Mouse (Mus musculus) neural tube, embryonic 13.5 days (tissue): ENCODE results near the gene Olfr315. TPM values are rescaled to one million over a fixed set of nuclear protein-coding genes. Genes with fewer than 3 reads are reported as not detected.
"Not testable (repeated sequence)": the region's sequence is repeated elsewhere in the genome, so short reads cannot be mapped to it uniquely, and the experiment has no call there.

Source experiments
- ATAC-seq: fragments of 200-750 bp; cut with Nextera tagmentation; 2 replicates; pipeline ENCODE4 v1.8.0; 2017; ENCODE audit warnings: low read depth, mild to moderate bottlenecking, moderate TSS enrichment, moderate library complexity
- H3K27ac ChIP-seq: fragments of 300-500 bp; sonication (generic); replicated peaks from 2 replicates; pipeline ENCODE4 v1.5.1; 2015; ENCODE audit warnings: moderate library complexity, mild to moderate bottlenecking, inconsistent platforms
- H3K27me3 ChIP-seq: fragments of 300-500 bp; sonication (generic); 2 replicates; pipeline ENCODE4 v1.6.1; 2015; ENCODE audit warnings: mild to moderate bottlenecking, inconsistent platforms
- H3K36me3 ChIP-seq: fragments of 300-500 bp; sonication (generic); 2 replicates; pipeline ENCODE4 v1.6.1; 2015; ENCODE audit warnings: mild to moderate bottlenecking, inconsistent platforms
- H3K4me1 ChIP-seq: fragments of 300-500 bp; sonication (generic); replicated peaks from 2 replicates; pipeline ENCODE4 v1.6.1; 2015; ENCODE audit warnings: inconsistent platforms
- H3K4me2 ChIP-seq: fragments of 300-500 bp; sonication (generic); 2 replicates; pipeline ENCODE4 v1.6.1; 2015; ENCODE audit warnings: inconsistent platforms, mild to moderate bottlenecking, moderate library complexity
- H3K4me3 ChIP-seq: fragments of 300-500 bp; sonication (generic); 2 replicates; pipeline ENCODE4 v1.5.1; 2015; ENCODE audit warnings: mild to moderate bottlenecking, inconsistent platforms
- H3K9ac ChIP-seq: fragments of 300-500 bp; sonication (generic); 2 replicates; pipeline ENCODE4 v1.6.1; 2015; ENCODE audit warnings: moderate library complexity, mild to moderate bottlenecking, inconsistent platforms
- H3K9me3 ChIP-seq: fragments of 300-500 bp; sonication (generic); 2 replicates; pipeline ENCODE4 v1.6.1; 2016; ENCODE audit warnings: inconsistent platforms
- WGBS: fragments of 180-500 bp; shearing (Covaris S2); methylation state at CpG from one replicate; pipeline ENCODE4 v1.1.7; 2015; 5-methylcytosine and 5-hydroxymethylcytosine counted together
- polyA plus RNA-seq: library from polyadenylated mRNA; unstranded; fragments of >200 nt; fragmentation: Nextera tagmentation; extraction: Ambion mirVana; gene quantifications from 2 replicates; pipeline ENCODE4 v1.2.1, GENCODE M21; 2015

Olfr315 gene
- polyA plus RNA-seq, result not detected in 2 replicates

DNA sequence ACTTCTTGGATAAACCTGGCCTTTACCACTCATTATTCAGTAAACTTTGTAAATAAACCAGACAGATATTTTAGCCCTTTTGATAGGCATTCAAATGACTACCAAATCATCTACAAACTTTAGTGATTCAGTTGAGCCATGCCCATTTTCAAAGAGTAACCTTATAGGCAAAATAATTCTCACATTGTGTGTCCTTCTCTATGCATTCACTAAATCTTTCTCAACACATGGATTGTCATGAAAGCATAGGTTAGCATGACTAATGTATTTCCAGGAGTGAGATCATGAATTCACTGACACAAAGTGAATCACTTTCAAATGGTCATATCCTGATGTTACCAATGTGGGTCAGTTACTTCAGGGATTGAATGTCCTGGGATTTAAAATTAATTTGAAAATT lies at the start of gene Olfr315:
Gene Olfr315, plus strand, starts transcription at position 301 of the 400 bp plus-strand sequence.
- Histone ChIP-seq H3K27ac (no peak within 1 kb of the TSS), H3K9me3 (no peaks in the 10 kb centered on the region), H3K9ac (no peak within 1 kb of the TSS), H3K36me3 (no peaks in the 10 kb centered on the region), H3K4me1 (no peaks in the 10 kb centered on the region), H3K27me3 (no peaks in the 10 kb centered on the region), H3K4me3 (no peak within 1 kb of the TSS), H3K4me2 (no peak within 1 kb of the TSS)
- ATAC-seq, result no peak

DNA sequence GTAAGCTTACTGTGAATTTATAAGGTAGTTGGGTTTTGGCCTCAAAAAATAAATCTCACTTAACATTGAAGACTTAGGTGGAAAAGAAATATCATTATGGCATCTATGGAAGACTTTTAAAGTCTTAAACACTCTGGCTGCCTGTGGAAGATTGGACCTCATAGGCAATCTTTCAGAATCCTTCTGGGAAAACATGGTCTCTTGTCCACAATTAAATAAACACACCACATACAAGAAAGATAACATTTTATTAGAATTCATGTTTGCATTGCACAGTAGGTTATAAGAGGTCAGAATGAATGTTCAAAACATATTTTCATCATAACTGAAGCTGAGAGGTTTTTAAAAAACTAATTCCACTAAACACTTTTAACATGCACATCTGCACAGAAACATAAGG lies 49.1 kb upstream of the Olfr315 start, which contains the start of gene Olfr318:
Gene Olfr318, minus strand, starts transcription at position 101 of the 400 bp plus-strand sequence.
- Histone ChIP-seq H3K9ac (no peak within 1 kb of the TSS), H3K36me3 (no peaks in the 10 kb centered on the region), H3K27me3 (no peaks in the 10 kb centered on the region), H3K9me3 (no peaks in the 10 kb centered on the region), H3K4me2 (no peak within 1 kb of the TSS), H3K27ac (no peak within 1 kb of the TSS), H3K4me1 (no peaks in the 10 kb centered on the region), H3K4me3 (no peak within 1 kb of the TSS)
- no peak for ATAC-seq

DNA sequence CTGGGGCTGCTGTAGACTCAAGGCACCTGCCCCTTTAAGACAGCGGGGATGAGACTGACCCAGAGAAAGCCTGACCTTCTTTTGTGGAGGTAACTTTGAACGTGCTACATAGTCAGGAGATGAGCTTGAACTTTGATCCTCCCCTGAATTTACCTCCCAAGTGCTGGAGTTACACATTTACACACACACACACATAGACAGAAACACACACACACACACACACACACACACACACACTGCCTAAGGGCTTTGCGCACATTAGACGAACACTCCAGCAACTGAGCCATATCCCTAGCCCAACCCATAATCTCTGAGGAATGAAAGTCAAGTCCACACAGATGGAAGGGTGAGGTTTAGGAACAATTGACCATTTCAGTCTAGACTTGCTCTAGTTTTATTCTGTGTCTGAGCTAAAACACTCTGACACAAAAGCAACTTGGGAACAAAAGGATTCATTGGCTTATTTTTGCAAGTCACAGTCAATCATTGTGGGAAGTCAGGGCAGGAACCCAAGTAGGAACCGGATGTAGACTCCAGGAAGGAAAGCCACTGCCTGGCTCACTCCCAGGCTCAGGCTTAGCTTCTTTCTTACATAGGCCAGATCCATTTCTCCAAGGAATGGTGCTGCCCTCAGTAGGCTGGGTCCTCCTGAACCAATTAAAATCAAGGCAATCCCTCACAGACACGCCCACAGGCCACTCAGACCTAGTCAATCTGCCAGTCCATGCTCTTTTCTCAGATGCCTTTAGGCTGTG lies 44.9 kb upstream of the Olfr315 start:
- H3K9me3 ChIP-seq, H3K4me1 ChIP-seq, H3K36me3 ChIP-seq, H3K27ac ChIP-seq, ATAC-seq, H3K4me3 ChIP-seq, H3K27me3 ChIP-seq, H3K9ac ChIP-seq, H3K4me2 ChIP-seq: not testable (repeated sequence)
- WGBS, result 83% methylated on average over 6 of the region's 6 CpGs

DNA sequence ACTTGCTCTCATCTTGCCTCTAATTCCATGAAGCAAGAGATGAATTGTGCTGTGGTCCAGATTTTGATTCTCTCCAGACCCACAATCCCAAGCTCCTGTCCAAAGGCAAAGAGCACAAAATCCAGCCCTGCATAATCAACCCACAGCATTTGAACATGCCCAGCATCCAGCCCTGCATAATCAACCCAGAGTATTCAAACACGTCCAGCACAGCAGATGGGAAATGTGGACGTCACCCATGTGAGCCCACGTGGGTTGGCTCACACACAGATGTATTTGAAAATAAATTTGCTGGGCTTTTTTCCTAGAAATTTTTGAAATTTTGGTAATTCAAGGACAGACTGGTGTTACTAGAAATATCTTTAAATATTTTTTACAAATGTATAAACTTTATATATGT lies 39.6 kb upstream of the Olfr315 start:
- H3K27ac ChIP-seq, result no peak overlapping the region
- no peak; the same call in 1 of the 2 replicates for ATAC-seq
- no peak overlapping the region for H3K4me3 ChIP-seq
- H3K36me3 ChIP-seq, result no peaks in the 10 kb centered on the region
- 46% methylated on average over 3 of the region's 3 CpGs for WGBS
- H3K4me1 ChIP-seq, result no peaks in the 10 kb centered on the region
- no peak overlapping the region for H3K4me2 ChIP-seq
- no peaks in the 10 kb centered on the region for H3K27me3 ChIP-seq
- H3K9me3 ChIP-seq, result no peaks in the 10 kb centered on the region
- H3K9ac ChIP-seq, result no peak overlapping the region

DNA sequence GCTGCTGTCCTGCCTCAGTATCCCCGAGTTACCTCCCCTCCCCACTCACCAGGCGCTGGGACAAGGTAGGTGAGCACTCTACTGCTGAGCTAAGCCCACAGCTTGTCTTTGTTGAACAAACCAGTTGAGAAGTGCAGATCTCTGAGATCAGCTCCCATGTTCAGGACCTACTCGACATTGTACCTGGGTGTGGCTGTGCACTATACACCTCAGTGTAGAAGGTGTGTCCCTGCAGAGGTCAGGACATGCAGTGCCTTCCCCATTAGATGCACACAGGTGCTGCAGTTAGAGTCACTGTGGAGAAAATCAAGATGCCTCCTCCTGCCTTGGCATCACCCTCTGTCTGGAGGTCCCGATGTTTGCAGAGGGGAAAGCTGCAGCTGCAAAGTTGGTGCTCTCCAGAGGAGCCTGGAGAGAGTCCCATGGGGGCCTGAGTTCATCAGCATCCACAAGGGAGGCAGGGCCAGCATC lies 34.2 kb upstream of the Olfr315 start, which contains the start of gene Olfr317:
Gene Olfr317, minus strand, starts transcription at position 421 of the 471 bp plus-strand sequence.
- Histone ChIP-seq H3K4me3 (no peak within 1 kb of the TSS), H3K4me1 (no peaks in the 10 kb centered on the region), H3K27ac (no peak within 1 kb of the TSS), H3K27me3 (no peaks in the 10 kb centered on the region), H3K36me3 (no peaks in the 10 kb centered on the region), H3K9ac (no peak within 1 kb of the TSS), H3K9me3 (no peaks in the 10 kb centered on the region), H3K4me2 (no peak within 1 kb of the TSS)
- WGBS, result 80% methylated on average over 4 of the region's 4 CpGs
- ATAC-seq, result no peak

DNA sequence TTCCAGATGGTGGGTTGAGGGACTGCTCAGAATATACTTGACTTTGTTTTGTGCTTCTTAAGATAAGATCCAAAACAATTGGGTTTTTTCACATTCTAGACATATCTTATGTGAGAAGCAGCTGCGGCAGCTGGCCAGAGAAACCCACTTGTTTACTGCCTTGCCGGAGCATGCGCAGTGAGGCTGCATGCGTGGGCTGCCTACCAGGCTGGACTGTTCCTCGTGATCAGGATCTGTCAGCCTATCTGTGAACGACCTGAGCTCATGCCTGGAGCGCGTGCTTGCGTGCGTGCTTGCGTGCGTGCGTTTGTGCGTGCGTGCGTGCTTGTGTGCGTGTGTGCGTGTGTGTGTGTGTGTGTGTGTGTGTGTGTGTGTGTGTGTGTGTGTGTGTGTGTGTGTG lies 21.9 kb upstream of the Olfr315 start:
- H3K36me3 ChIP-seq, H3K9me3 ChIP-seq, H3K9ac ChIP-seq, H3K27ac ChIP-seq, H3K27me3 ChIP-seq, H3K4me3 ChIP-seq, ATAC-seq, H3K4me2 ChIP-seq, H3K4me1 ChIP-seq: not testable (repeated sequence)
- WGBS, result 85% methylated on average over 18 of the region's 18 CpGs

DNA sequence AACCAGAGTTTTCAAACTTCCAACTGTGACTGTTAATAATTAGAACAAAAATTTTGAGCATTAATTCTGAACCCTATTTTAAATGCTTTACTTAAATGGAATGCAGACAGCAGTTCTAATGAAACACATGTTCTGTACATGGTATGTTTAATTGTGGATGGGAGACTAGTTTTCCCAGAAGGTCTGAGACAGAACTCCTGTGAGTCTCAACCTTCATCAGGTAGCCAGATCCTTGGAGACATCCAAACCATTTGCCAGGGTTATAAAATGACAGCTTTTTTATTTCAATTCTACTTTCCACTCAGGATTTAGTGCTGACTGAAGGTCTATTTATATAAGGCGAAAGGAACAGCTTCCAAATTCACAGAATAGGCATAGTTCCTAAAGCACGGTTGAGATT lies 20.6 kb upstream of the Olfr315 start, which contains the start of gene Olfr316:
Gene Olfr316, plus strand, starts transcription at position 301 of the 400 bp plus-strand sequence.
- no peak within 1 kb of the TSS for H3K4me2 ChIP-seq
- H3K36me3 ChIP-seq, result no peaks in the 10 kb centered on the region
- H3K4me1 ChIP-seq, result no peaks in the 10 kb centered on the region
- H3K9ac ChIP-seq, result no peak within 1 kb of the TSS
- H3K4me3 ChIP-seq, result no peak within 1 kb of the TSS
- H3K27ac ChIP-seq, result no peak within 1 kb of the TSS
- 95% methylated on average over 2 of the region's 2 CpGs for WGBS
- ATAC-seq, result no peak
- H3K9me3 ChIP-seq, result no peaks in the 10 kb centered on the region
- no peaks in the 10 kb centered on the region for H3K27me3 ChIP-seq

DNA sequence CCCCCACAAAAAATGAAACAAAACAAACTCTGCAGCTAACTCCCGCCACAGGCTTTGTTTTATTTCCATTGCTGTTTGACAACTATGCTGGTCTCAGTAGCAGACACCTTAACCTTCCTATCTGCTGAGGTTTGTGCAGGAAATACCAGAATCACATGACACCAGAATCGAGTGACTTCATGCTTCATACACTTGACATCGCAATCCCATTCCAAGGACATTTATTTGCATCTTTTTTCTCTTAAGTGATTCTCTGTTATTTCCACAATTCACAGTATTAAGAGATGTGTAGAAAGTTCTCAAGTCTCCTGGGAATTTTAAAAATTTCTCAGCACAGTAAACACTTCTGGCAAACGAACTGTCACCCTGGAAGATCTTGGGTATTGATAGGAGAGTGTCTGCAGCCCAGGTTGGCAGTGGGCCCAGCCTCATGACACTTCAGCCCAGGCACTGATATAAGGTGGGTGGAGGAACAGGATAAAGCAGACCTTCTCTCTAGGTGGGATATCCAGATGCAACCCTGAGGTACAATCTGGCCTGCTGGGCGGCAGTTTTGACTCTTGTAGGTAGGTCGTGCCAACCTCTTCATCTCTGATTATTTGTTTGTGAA lies 9.6 kb downstream of the Olfr315 start, which contains the start of gene Olfr314:
Gene Olfr314, plus strand, starts transcription at position 473 of the 610 bp plus-strand sequence.
- ATAC-seq, result no peak
- Histone ChIP-seq H3K4me2 (no peak within 1 kb of the TSS), H3K9ac (no peak within 1 kb of the TSS), H3K9me3 (no peaks in the 10 kb centered on the region), H3K36me3 (no peaks in the 10 kb centered on the region), H3K27me3 (no peaks in the 10 kb centered on the region), H3K27ac (no peak within 1 kb of the TSS), H3K4me1 (no peaks in the 10 kb centered on the region), H3K4me3 (no peak within 1 kb of the TSS)
- 84% methylated on average over 6 of the region's 6 CpGs for WGBS

DNA sequence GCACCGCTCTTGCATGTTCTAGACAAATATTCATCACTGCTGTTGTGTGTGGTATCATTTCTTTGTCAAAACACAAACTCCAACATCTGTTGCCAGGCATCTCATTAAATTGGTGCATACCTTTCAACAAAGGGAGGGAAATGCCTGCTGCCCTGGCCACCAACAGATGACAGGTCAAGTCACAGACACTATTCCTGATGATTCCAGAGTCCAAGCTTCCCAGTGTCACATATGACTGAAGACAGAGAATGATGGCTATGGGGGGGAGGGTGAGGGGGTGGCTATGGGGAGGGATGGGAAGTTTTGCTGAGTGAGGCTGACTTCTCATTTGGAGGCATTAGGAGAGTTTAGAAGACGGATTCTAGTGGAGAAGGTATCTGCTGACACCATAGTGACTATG lies 11.2 kb downstream of the Olfr315 start:
- 88% methylated on average over 2 of the region's 2 CpGs for WGBS
- H3K4me1 ChIP-seq, result no peaks in the 10 kb centered on the region
- H3K9me3 ChIP-seq, result no peaks in the 10 kb centered on the region
- no peak overlapping the region for H3K9ac ChIP-seq
- no peak for ATAC-seq
- H3K4me2 ChIP-seq, result no peak overlapping the region
- H3K27ac ChIP-seq, result no peak overlapping the region
- no peaks in the 10 kb centered on the region for H3K27me3 ChIP-seq
- no peak overlapping the region for H3K4me3 ChIP-seq
- H3K36me3 ChIP-seq, result no peaks in the 10 kb centered on the region

DNA sequence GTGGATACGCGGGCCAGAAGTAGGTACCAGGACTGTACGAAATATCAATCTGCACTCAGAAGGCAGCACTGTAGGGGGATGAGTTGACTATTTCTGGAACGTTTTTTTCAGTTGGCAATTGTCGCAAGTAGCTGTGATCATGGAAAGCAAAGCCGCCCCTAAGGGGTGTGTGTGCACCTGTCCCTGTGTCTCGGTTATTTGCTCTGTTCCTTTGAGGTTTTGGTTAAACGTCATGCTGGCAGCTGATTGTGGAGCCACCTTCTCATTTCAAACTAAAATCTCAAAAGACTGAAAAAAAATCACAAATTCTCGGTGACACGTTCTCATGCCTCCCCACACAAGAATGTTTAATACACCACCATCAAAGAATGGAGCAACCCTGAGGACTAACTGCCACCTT lies 14.7 kb downstream of the Olfr315 start:
- Histone ChIP-seq H3K36me3 (no peaks in the 10 kb centered on the region), H3K27ac (no peak overlapping the region), H3K4me2 (no peak overlapping the region), H3K9me3 (no peaks in the 10 kb centered on the region), H3K4me3 (no peak overlapping the region), H3K4me1 (no peaks in the 10 kb centered on the region), H3K27me3 (no peaks in the 10 kb centered on the region), H3K9ac (no peak overlapping the region)
- 89% methylated on average over 10 of the region's 10 CpGs for WGBS
- no peak for ATAC-seq

DNA sequence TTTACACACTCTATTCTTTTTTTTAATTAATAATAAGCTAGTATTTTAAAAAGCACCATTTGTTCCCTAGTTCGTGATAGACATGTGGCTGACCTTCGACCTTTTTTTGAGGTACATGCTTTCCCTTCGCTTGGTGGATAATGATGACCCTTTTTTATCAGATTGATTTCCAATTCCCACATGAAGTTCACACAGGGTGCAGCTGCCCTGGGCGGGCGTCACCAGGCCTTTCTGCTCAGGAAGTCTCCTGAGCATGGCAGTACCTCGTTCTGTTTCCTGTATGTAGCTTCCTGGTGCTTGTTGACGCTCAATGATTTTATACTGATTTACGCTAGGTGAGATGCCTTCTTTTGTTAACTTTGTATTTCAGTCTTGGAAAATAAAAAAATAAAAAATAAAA lies 15.4 kb downstream of the Olfr315 start:
- 90% methylated on average over 8 of the region's 8 CpGs for WGBS
- no peak overlapping the region for H3K9ac ChIP-seq
- H3K27ac ChIP-seq, result no peak overlapping the region
- no peak overlapping the region for H3K4me3 ChIP-seq
- ATAC-seq, result no peak
- no peaks in the 10 kb centered on the region for H3K9me3 ChIP-seq
- H3K4me2 ChIP-seq, result no peak overlapping the region
- H3K4me1 ChIP-seq, result no peaks in the 10 kb centered on the region
- no peaks in the 10 kb centered on the region for H3K36me3 ChIP-seq
- no peaks in the 10 kb centered on the region for H3K27me3 ChIP-seq

DNA sequence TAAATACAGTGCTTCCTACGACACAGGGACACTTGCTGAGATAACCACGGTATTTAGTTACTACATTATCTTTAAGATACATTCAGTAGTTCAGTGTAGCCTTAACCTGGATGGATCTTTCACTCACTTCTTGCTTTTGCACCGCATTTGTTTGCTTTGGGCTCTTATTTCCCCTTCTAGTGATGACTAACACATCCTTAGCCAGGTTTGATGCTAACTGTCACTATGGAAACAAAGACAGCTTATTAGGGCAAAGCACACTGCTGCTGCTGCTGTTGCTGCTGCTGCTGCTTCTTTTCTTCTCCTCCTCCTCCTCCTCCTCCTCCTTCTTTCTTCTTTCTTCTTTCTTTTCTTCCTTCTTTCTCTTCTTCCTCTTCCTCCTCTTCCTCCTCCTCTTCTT lies 16.5 kb downstream of the Olfr315 start:
- 36% methylated on average over 3 of the region's 3 CpGs for WGBS
- Histone ChIP-seq H3K4me3 (no peak overlapping the region), H3K4me1 (no peaks in the 10 kb centered on the region), H3K9ac (no peak overlapping the region), H3K27ac (no peak overlapping the region), H3K27me3 (no peaks in the 10 kb centered on the region), H3K9me3 (no peaks in the 10 kb centered on the region), H3K4me2 (no peak overlapping the region), H3K36me3 (no peaks in the 10 kb centered on the region)
- no peak for ATAC-seq
